Mouse (Mus musculus) intestine, embryonic 14.5 days (tissue): ENCODE measurements around the gene Vnn3. TPM values are rescaled to one million over a fixed set of nuclear protein-coding genes. Genes with fewer than 3 reads are reported as not detected.

ENCODE experiments used
- ATAC-seq: fragments of 200-750 bp; cut with Nextera tagmentation; replicated peaks from 2 replicates; pipeline ENCODE4 v1.8.0; 2017; ENCODE audit warnings: low read depth, moderate number of reproducible peaks, moderate TSS enrichment, moderate library complexity; ENCODE audit not compliant: low FRiP score, low TSS enrichment
- DNase-seq: peaks from one replicate; pipeline ENCODE4 v3.0.0-alpha.2; 2018; ENCODE audit warnings: low spot score
- H3K27ac ChIP-seq: fragments of 300-500 bp; sonication (generic); 2 replicates; pipeline ENCODE4 v1.5.1; 2014; ENCODE audit warnings: low read depth, mild to moderate bottlenecking, control low read depth
- H3K27me3 ChIP-seq: fragments of 300-500 bp; sonication (generic); replicated peaks from 2 replicates; pipeline ENCODE4 v1.6.1; 2014; ENCODE audit warnings: low read length, control low read depth; ENCODE audit not compliant: control insufficient read depth, insufficient read depth
- H3K36me3 ChIP-seq: fragments of 300-500 bp; sonication (generic); 2 replicates; pipeline ENCODE4 v1.6.1; 2014; ENCODE audit warnings: low read length, control low read depth; ENCODE audit not compliant: control insufficient read depth, insufficient read depth
- H3K4me1 ChIP-seq: fragments of 300-500 bp; sonication (generic); replicated peaks from 2 replicates; pipeline ENCODE4 v1.6.1; 2014; ENCODE audit warnings: low read length, control low read depth, mixed read lengths; ENCODE audit not compliant: control insufficient read depth, insufficient read depth
- H3K4me2 ChIP-seq: fragments of 300-500 bp; sonication (generic); 2 replicates; pipeline ENCODE4 v1.6.1; 2014; ENCODE audit warnings: low read length
- H3K4me3 ChIP-seq: fragments of 300-500 bp; sonication (generic); 2 replicates; pipeline ENCODE4 v1.5.1; 2014; ENCODE audit warnings: low read depth, low read length, control low read depth, mixed read lengths
- H3K9ac ChIP-seq: fragments of 300-500 bp; sonication (generic); 2 replicates; pipeline ENCODE4 v1.6.1; 2014; ENCODE audit warnings: mild to moderate bottlenecking, low read length
- H3K9me3 ChIP-seq: fragments of 300-500 bp; sonication (generic); 2 replicates; pipeline ENCODE4 v1.6.1; 2016; ENCODE audit warnings: low read length, control low read depth; ENCODE audit not compliant: control insufficient read depth
- WGBS: fragments of 180-500 bp; shearing (Covaris S2); extraction: QIAGEN DNeasy Blood & Tissue Kit; methylation state at CpG from one replicate; pipeline ENCODE4 v1.1.7; 2014; 5-methylcytosine and 5-hydroxymethylcytosine counted together
- polyA plus RNA-seq: library from polyadenylated mRNA; unstranded; fragments of >200 nt; fragmentation: Nextera tagmentation; extraction: Ambion mirVana; gene quantifications from 2 replicates; pipeline ENCODE4 v1.2.1, GENCODE M21; 2014

Gene Vnn3
- polyA plus RNA-seq, 1 experiment from 2014 or later: 0.12 TPM

GRCm38 (mm10) chr10:23864362-23865312, 13.4 kb downstream of the Vnn3 start:
- no peak overlapping the region for H3K9ac ChIP-seq
- H3K4me2 ChIP-seq: no peak overlapping the region
- 71% methylated on average over 9 of the region's 9 CpGs for whole genome bisulfite sequencing
- no peaks in the 10 kb centered on the region for H3K27me3 ChIP-seq
- ATAC-seq (no peak), DNase-seq (no peak)
- H3K4me1 ChIP-seq: no peaks in the 10 kb centered on the region
- H3K27ac ChIP-seq: no peak overlapping the region
- H3K9me3 ChIP-seq: no peaks in the 10 kb centered on the region; the same call in 1 of the 2 replicates
- H3K36me3 ChIP-seq: no peaks in the 10 kb centered on the region
- no peak overlapping the region for H3K4me3 ChIP-seq

- Histone ChIP-seq H3K9me3 (0 out of 2 replicates have a peak, but pooled peaks cover 3% of the 10 kb centered on the region), H3K27ac (no peak overlapping the region), H3K4me2 (no peak overlapping the region), H3K4me1 (no peaks in the 10 kb centered on the region), H3K36me3 (no peaks in the 10 kb centered on the region), H3K4me3 (no peak overlapping the region), H3K27me3 (no peaks in the 10 kb centered on the region), H3K9ac (no peak overlapping the region)
- 92% methylated on average over 6 of the region's 6 CpGs for WGBS
- ATAC-seq (no peak), DNase-seq (no peak)
These were observed 29.4 kb downstream of the Vnn3 start for GRCm38 (mm10) chr10:23880695-23881094.

- H3K36me3 ChIP-seq: no peaks in the 10 kb centered on the region
- no peak overlapping the region for H3K4me2 ChIP-seq
- WGBS: 87% methylated on average over 1 of the region's 1 CpGs
- H3K27me3 ChIP-seq: no peaks in the 10 kb centered on the region
- no peak overlapping the region for H3K27ac ChIP-seq
- H3K4me1 ChIP-seq: no peaks in the 10 kb centered on the region
- H3K4me3 ChIP-seq: no peak overlapping the region
- H3K9ac ChIP-seq: no peak overlapping the region
- ATAC-seq (no peak), DNase-seq (no peak)
- H3K9me3 ChIP-seq: no peaks in the 10 kb centered on the region
These were observed 33.6 kb downstream of the Vnn3 start for GRCm38 (mm10) chr10:23884910-23885309.

- H3K27ac ChIP-seq: no peak overlapping the region
- DNase-seq: no peak
- no peak for ATAC-seq
- no peaks in the 10 kb centered on the region for H3K9me3 ChIP-seq
- no peaks in the 10 kb centered on the region for H3K27me3 ChIP-seq
- no peaks in the 10 kb centered on the region for H3K36me3 ChIP-seq
- no peak overlapping the region for H3K4me3 ChIP-seq
- H3K4me2 ChIP-seq: no peak overlapping the region
- H3K9ac ChIP-seq: no peak overlapping the region
- 79% methylated on average over 3 of the region's 3 CpGs for WGBS
- H3K4me1 ChIP-seq: no peaks in the 10 kb centered on the region
These were observed 34.8 kb downstream of the Vnn3 start for GRCm38 (mm10) chr10:23886060-23886459.

GRCm38 (mm10) chr10:23892987-23893386, 41.7 kb downstream of the Vnn3 start:
- 96% methylated on average over 1 of the region's 1 CpGs for WGBS
- Histone ChIP-seq H3K4me2 (no peak overlapping the region), H3K36me3 (no peaks in the 10 kb centered on the region), H3K27me3 (no peaks in the 10 kb centered on the region), H3K9ac (no peak overlapping the region), H3K9me3 (no peaks in the 10 kb centered on the region), H3K27ac (no peak overlapping the region), H3K4me1 (peaks cover 8% of the 10 kb centered on the region), H3K4me3 (no peak overlapping the region)
- no peak for ATAC-seq
- no peak for DNase-seq

GRCm38 (mm10) chr10:23894601-23895349, 43.5 kb downstream of the Vnn3 start, which contains the start of gene Vnn1:
Gene Vnn1 (plus strand): TSS chr10:23894688.
- Histone ChIP-seq H3K9me3 (no peaks in the 10 kb centered on the region), H3K36me3 (no peaks in the 10 kb centered on the region), H3K4me2 (peak within 1 kb of the TSS; percentile 50), H3K9ac (peak within 1 kb of the TSS; percentile 17; the same call in 1 of the 2 replicates), H3K4me1 (peaks cover 8% of the 10 kb centered on the region), H3K27me3 (no peaks in the 10 kb centered on the region), H3K27ac (no peak within 1 kb of the TSS), H3K4me3 (peak within 1 kb of the TSS; percentile 28)
- peak; percentile 63 for DNase-seq
- WGBS: 13% methylated on average over 21 of the region's 21 CpGs
- no peak for ATAC-seq

- H3K9ac ChIP-seq: no peak overlapping the region
- ATAC-seq: no peak
- H3K27ac ChIP-seq: no peak overlapping the region
- no peak for DNase-seq
- H3K27me3 ChIP-seq: no peaks in the 10 kb centered on the region
- H3K9me3 ChIP-seq: no peaks in the 10 kb centered on the region
- WGBS: 63% methylated on average over 7 of the region's 7 CpGs
- H3K4me1 ChIP-seq: peaks cover 8% of the 10 kb centered on the region
- peak overlapping the region; percentile 50 for H3K4me2 ChIP-seq
- no peak overlapping the region for H3K4me3 ChIP-seq
- H3K36me3 ChIP-seq: no peaks in the 10 kb centered on the region
These were observed 44.1 kb downstream of the Vnn3 start for GRCm38 (mm10) chr10:23895376-23895775.

GRCm38 (mm10) chr10:23901119-23901518, 49.9 kb downstream of the Vnn3 start:
- Histone ChIP-seq H3K9ac (no peak overlapping the region), H3K4me3 (no peak overlapping the region), H3K36me3 (no peaks in the 10 kb centered on the region), H3K27me3 (no peaks in the 10 kb centered on the region), H3K27ac (no peak overlapping the region), H3K9me3 (no peaks in the 10 kb centered on the region), H3K4me2 (no peak overlapping the region), H3K4me1 (no peaks in the 10 kb centered on the region)
- WGBS: 85% methylated on average over 3 of the region's 3 CpGs
- DNase-seq: no peak
- no peak for ATAC-seq
